Mouse (Mus musculus): Measurements from ENCODE around the gene Olfr969. TPM values are rescaled to one million over a fixed set of nuclear protein-coding genes. Genes with fewer than 3 reads are reported as not detected.
"Not testable (repeated sequence)": the region's sequence is repeated elsewhere in the genome, so short reads cannot be mapped to it uniquely, and the experiment has no call there.

The Olfr969 gene
- polyA plus RNA-seq (2011; ENCODE audit: insufficient read depth, insufficient read length, low replicate concordance, missing spikeins) = not detected in 2 replicates

DNA sequence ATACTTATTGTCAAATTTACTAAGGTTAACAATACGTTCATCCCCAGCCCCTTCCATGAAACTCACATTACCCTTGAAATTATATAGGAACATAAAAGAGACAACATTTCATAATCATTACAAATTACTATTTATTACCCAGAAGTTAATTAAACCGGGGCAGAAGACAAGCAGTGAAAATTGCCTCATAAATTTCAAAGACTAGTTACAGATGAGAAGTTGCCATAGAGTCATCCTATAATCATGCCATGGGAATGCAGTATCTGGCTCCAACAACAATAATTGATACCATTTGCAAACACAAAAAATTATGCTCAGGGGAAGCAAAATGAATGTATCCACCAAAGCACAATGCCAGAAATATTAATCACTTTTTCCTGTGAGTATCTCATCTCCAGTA lies at the start of gene Olfr969:
Olfr969 (plus strand) TSS at position 388 of the 400 bp plus-strand sequence.
- 68% methylated on average over 2 of the region's 2 CpGs for WGBS
- H3K4me3 ChIP-seq (replicated peaks; ENCODE audit: control insufficient read depth, low read depth, low read length) = no peak within 1 kb of the TSS
- no peaks in the 10 kb centered on the region for H3K4me1 ChIP-seq (ENCODE audit: control insufficient read depth, insufficient read depth, low read length)
- H3K27ac ChIP-seq (ENCODE audit: control insufficient read depth, insufficient read depth, low read depth, low read length, poor library complexity) = no peak within 1 kb of the TSS
- TF ChIP-seq POLR2A (IDR thresholded peaks at IDR 0.05; ENCODE audit: borderline replicate concordance, control insufficient read depth, low read depth, low read length) = no peak
- no peak for TF ChIP-seq CTCF (IDR thresholded peaks at IDR 0.05; ENCODE audit: control insufficient read depth, insufficient read depth, low read length)

DNA sequence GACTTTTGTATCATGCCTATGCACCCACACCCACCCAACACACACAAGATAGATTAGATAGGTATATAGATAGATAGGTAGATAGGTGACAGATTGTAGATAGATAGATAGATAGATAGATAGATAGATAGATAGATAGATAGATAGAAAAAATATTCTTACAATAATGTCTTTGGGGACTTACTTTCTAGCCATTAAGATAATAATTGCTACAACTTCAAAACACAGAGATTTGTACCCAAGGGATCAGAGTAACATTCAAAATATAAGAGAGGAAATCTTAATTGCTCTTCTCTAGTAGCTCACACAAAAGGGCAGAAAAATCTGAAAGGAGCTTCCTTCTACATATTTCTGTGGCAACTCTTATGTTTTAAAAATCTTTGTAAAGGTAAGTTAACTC lies 44.8 kb upstream of the Olfr969 start, which contains the start of gene Olfr967:
Olfr967 (plus strand) TSS at position 301 of the 400 bp plus-strand sequence.
- H3K4me3 ChIP-seq (replicated peaks; ENCODE audit: control insufficient read depth, low read depth, low read length) = no peak within 1 kb of the TSS
- no peak within 1 kb of the TSS for H3K27ac ChIP-seq (ENCODE audit: control insufficient read depth, insufficient read depth, low read depth, low read length, poor library complexity)
- no peaks in the 10 kb centered on the region for H3K4me1 ChIP-seq (ENCODE audit: control insufficient read depth, insufficient read depth, low read length)
- TF ChIP-seq POLR2A (IDR thresholded peaks at IDR 0.05; ENCODE audit: borderline replicate concordance, control insufficient read depth, low read depth, low read length) = no peak

DNA sequence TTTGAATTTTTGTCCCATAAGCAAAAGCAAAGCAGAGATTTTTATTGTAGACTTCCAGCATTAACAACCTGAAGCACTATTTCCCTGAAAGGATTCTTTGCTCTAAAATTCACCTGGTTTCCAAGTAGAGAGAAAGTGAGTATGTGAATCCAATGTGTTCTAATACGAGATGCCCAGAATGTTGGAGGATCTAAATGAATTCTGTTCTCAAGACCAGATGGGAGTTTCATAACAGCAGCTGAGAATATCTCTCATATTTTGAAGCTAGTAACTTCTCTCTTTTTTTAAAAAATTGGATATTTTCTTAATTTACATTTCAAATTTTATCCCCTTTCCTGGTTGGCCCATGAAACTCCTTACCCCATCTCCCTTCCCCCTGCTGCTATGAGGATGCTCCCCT lies 44.3 kb upstream of the Olfr969 start:
- no peak for TF ChIP-seq CTCF (IDR thresholded peaks at IDR 0.05; ENCODE audit: control insufficient read depth, insufficient read depth, low read length)
- H3K4me3 ChIP-seq (replicated peaks; ENCODE audit: control insufficient read depth, low read depth, low read length) = no peak overlapping the region
- H3K4me1 ChIP-seq (ENCODE audit: control insufficient read depth, insufficient read depth, low read length) = no peaks in the 10 kb centered on the region
- H3K27ac ChIP-seq (ENCODE audit: control insufficient read depth, insufficient read depth, low read depth, low read length, poor library complexity) = no peak overlapping the region
- WGBS = 77% methylated on average over 1 of the region's 1 CpGs

- TF ChIP-seq CTCF (IDR thresholded peaks at IDR 0.05; ENCODE audit: control insufficient read depth, insufficient read depth, low read length) = no peak
- TF ChIP-seq POLR2A (IDR thresholded peaks at IDR 0.05; ENCODE audit: borderline replicate concordance, control insufficient read depth, low read depth, low read length) = no peak
- 65% methylated on average over 1 of the region's 1 CpGs for WGBS
- Histone ChIP-seq H3K4me3 (replicated peaks; ENCODE audit: control insufficient read depth, low read depth, low read length) (no peak within 1 kb of the TSS), H3K4me1 (ENCODE audit: control insufficient read depth, insufficient read depth, low read length) (no peaks in the 10 kb centered on the region), H3K27ac (ENCODE audit: control insufficient read depth, insufficient read depth, low read depth, low read length, poor library complexity) (no peak within 1 kb of the TSS)
These were observed 7.6 kb upstream of the Olfr969 start, which contains the start of gene Olfr968 for GRCm38 (mm10) chr9:39783153-39783552. Gene Olfr968 (minus strand): TSS chr9:39783253.

GRCm38 (mm10) chr9:39808560-39808959 lies 17.8 kb downstream of the Olfr969 start, which contains the start of gene Olfr970:
Gene Olfr970 (plus strand): TSS chr9:39808860.
- Histone ChIP-seq H3K4me1 (ENCODE audit: control insufficient read depth, insufficient read depth, low read length) (no peaks in the 10 kb centered on the region), H3K27ac (ENCODE audit: control insufficient read depth, insufficient read depth, low read depth, low read length, poor library complexity) (no peak within 1 kb of the TSS), H3K4me3 (replicated peaks; ENCODE audit: control insufficient read depth, low read depth, low read length) (no peak within 1 kb of the TSS)
- TF ChIP-seq POLR2A (IDR thresholded peaks at IDR 0.05; ENCODE audit: borderline replicate concordance, control insufficient read depth, low read depth, low read length) = no peak
- no peak for TF ChIP-seq CTCF (IDR thresholded peaks at IDR 0.05; ENCODE audit: control insufficient read depth, insufficient read depth, low read length)
- WGBS = 72% methylated on average over 4 of the region's 4 CpGs

DNA sequence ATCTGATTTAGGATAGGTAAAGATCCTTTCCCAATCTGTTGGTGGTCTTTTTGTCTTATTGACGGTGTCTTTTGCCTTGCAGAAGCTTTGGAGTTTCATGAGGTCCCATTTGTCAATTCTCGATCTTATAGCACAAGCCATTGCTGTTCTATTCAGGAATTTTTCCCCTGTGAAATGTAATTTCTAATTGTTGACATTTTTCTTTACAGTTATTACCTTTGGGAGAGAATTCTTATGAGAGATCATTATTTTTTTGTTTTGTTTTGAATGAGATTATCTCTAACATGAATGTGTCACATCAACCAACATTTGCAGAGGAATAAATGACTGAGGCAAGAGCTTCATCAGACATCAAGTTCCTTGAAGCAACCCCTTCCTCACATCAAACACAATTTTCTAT lies 45.8 kb downstream of the Olfr969 start, which contains the start of gene Olfr971:
Olfr971 (plus strand) TSS at position 301 of the 400 bp plus-strand sequence.
- WGBS = 83% methylated on average over 2 of the region's 2 CpGs
- H3K27ac ChIP-seq (ENCODE audit: control insufficient read depth, insufficient read depth, low read depth, low read length, poor library complexity); H3K4me1 ChIP-seq (ENCODE audit: control insufficient read depth, insufficient read depth, low read length); H3K4me3 ChIP-seq (replicated peaks; ENCODE audit: control insufficient read depth, low read depth, low read length): not testable (repeated sequence)

Other genes with a start within 250 kb of the Olfr969 start
- gene Olfr958, start 236.9 kb upstream of the Olfr969 start, polyA plus RNA-seq (2011; ENCODE audit: insufficient read depth, insufficient read length, low replicate concordance, missing spikeins) = not detected in 2 replicates
- gene Olfr959, start 215.4 kb upstream of the Olfr969 start, polyA plus RNA-seq (2011; ENCODE audit: insufficient read depth, insufficient read length, low replicate concordance, missing spikeins) = not detected in 2 replicates
- gene AW551984, start 186.5 kb upstream of the Olfr969 start, polyA plus RNA-seq (2011; ENCODE audit: insufficient read depth, insufficient read length, low replicate concordance, missing spikeins) = 0.35 TPM in 1 of 2 replicates, not detected in the other
- gene Olfr148, start 180.3 kb upstream of the Olfr969 start, polyA plus RNA-seq (2011; ENCODE audit: insufficient read depth, insufficient read length, low replicate concordance, missing spikeins) = not detected in 2 replicates
- gene Olfr960, start 169.6 kb upstream of the Olfr969 start, polyA plus RNA-seq (2011; ENCODE audit: insufficient read depth, insufficient read length, low replicate concordance, missing spikeins) = not detected in 2 replicates
- not detected in 2 replicates for gene Olfr961, start 145.9 kb upstream of the Olfr969 start, polyA plus RNA-seq (2011; ENCODE audit: insufficient read depth, insufficient read length, low replicate concordance, missing spikeins)
- gene Olfr963, start 123.7 kb upstream of the Olfr969 start, polyA plus RNA-seq (2011; ENCODE audit: insufficient read depth, insufficient read length, low replicate concordance, missing spikeins) = not detected in 2 replicates
- not detected in 2 replicates for gene Olfr149, start 83.8 kb upstream of the Olfr969 start, polyA plus RNA-seq (2011; ENCODE audit: insufficient read depth, insufficient read length, low replicate concordance, missing spikeins)
- not detected in 2 replicates for gene Olfr965, start 79.6 kb upstream of the Olfr969 start, polyA plus RNA-seq (2011; ENCODE audit: insufficient read depth, insufficient read length, low replicate concordance, missing spikeins)
- gene Olfr150, start 60.0 kb upstream of the Olfr969 start, polyA plus RNA-seq (2011; ENCODE audit: insufficient read depth, insufficient read length, low replicate concordance, missing spikeins) = 1.1 and 5.3 TPM in 2 replicates
- not detected in 2 replicates for gene Olfr967, start 44.7 kb upstream of the Olfr969 start, polyA plus RNA-seq (2011; ENCODE audit: insufficient read depth, insufficient read length, low replicate concordance, missing spikeins)
- not detected in 2 replicates for gene Olfr968, start 7.7 kb upstream of the Olfr969 start, polyA plus RNA-seq (2011; ENCODE audit: insufficient read depth, insufficient read length, low replicate concordance, missing spikeins)
- gene Olfr970, start 17.9 kb downstream of the Olfr969 start, polyA plus RNA-seq (2011; ENCODE audit: insufficient read depth, insufficient read length, low replicate concordance, missing spikeins) = not detected in 2 replicates
- 0.65 TPM in 1 of 2 replicates, not detected in the other for gene Olfr971, start 45.9 kb downstream of the Olfr969 start, polyA plus RNA-seq (2011; ENCODE audit: insufficient read depth, insufficient read length, low replicate concordance, missing spikeins)
- not detected in 2 replicates for gene Olfr972, start 75.5 kb downstream of the Olfr969 start, polyA plus RNA-seq (2011; ENCODE audit: insufficient read depth, insufficient read length, low replicate concordance, missing spikeins)
- not detected in 2 replicates for gene Olfr229, start 116.4 kb downstream of the Olfr969 start, polyA plus RNA-seq (2011; ENCODE audit: insufficient read depth, insufficient read length, low replicate concordance, missing spikeins)
- gene Olfr974, start 146.6 kb downstream of the Olfr969 start, polyA plus RNA-seq (2011; ENCODE audit: insufficient read depth, insufficient read length, low replicate concordance, missing spikeins) = not detected in 2 replicates
- gene Olfr975, start 161.1 kb downstream of the Olfr969 start, polyA plus RNA-seq (2011; ENCODE audit: insufficient read depth, insufficient read length, low replicate concordance, missing spikeins) = not detected in 2 replicates
- not detected in 2 replicates for gene Olfr976, start 170.2 kb downstream of the Olfr969 start, polyA plus RNA-seq (2011; ENCODE audit: insufficient read depth, insufficient read length, low replicate concordance, missing spikeins)
- gene Olfr978, start 201.2 kb downstream of the Olfr969 start, polyA plus RNA-seq (2011; ENCODE audit: insufficient read depth, insufficient read length, low replicate concordance, missing spikeins) = not detected in 2 replicates
- not detected in 2 replicates for gene Olfr979, start 212.5 kb downstream of the Olfr969 start, polyA plus RNA-seq (2011; ENCODE audit: insufficient read depth, insufficient read length, low replicate concordance, missing spikeins)
- not detected in 2 replicates for gene Olfr980, start 218.6 kb downstream of the Olfr969 start, polyA plus RNA-seq (2011; ENCODE audit: insufficient read depth, insufficient read length, low replicate concordance, missing spikeins)
- not detected in 2 replicates for gene Olfr981, start 230.5 kb downstream of the Olfr969 start, polyA plus RNA-seq (2011; ENCODE audit: insufficient read depth, insufficient read length, low replicate concordance, missing spikeins)

Measured in bone marrow, adult 2 months (tissue).